Mouse (Mus musculus) liver, postnatal 0 days (tissue): ENCODE measurements around the gene Twnk.

Source experiments
- CTCF ChIP-seq: sonication (generic); IDR thresholded peaks from 2 replicates; pipeline ENCODE4 v1.5.1; 2016; ENCODE audit warnings: antibody characterized with exemption, low read depth
- EP300 ChIP-seq: IDR thresholded peaks from 2 replicates; pipeline ENCODE4 v1.6.1; 2016; ENCODE audit warnings: antibody characterized with exemption, low read depth, mild to moderate bottlenecking

GRCm38 (mm10) chr19:44988831-44989566 lies 16.5 kb upstream of the Twnk start, which contains the start of gene Sema4g:
- TF ChIP-seq CTCF (peak; percentile 40; the same call in 1 of the 2 replicates), EP300 (no peak)
